In genomic region chr1:114673954-114674353, GRCm38 (mm10) we compare ENCODE assay signal across 11 mouse cellular contexts.
A peak's percentile ranks its signal among the peaks of the same experiment; 100 is the strongest.
DNase-seq lines count a peak whose midpoint lies in the region; ATAC-seq lines count a peak whose summit lies in the region.
"Had no signal": no experiment of that assay in that cellular context is flagged by ENCODE, and none has a peak within 500 bp of the region (broad histone marks: within the 10 kb centered on the region; RNA-seq: fewer than 3 reads in every experiment).

No protein-coding gene starts in this region.

- no peak for ATAC-seq in hindbrain, embryonic 14.5 days (ENCODE audit: low FRiP score)
- no peak for ATAC-seq in inflammation-experienced regulatory T-cells, adult 6 months
- ATAC-seq: intestine, embryonic 15.5 days had no signal

- no peak overlapping the region for H3K4me2 ChIP-seq in hindbrain, embryonic 14.5 days (replicated peaks)
- H3K4me2 ChIP-seq: intestine, embryonic 15.5 days; neural tube, embryonic 13.5 days had no signal

- no peaks in the 10 kb centered on the region for H3K9me3 ChIP-seq in hindbrain, embryonic 10.5 days
- no peaks in the 10 kb centered on the region for H3K9me3 ChIP-seq in hindbrain, embryonic 14.5 days (ENCODE audit: control insufficient read depth, low read length)
- H3K9me3 ChIP-seq: intestine, embryonic 15.5 days; neural tube, embryonic 13.5 days had no signal

- no peak overlapping the region for H3K4me3 ChIP-seq in hindbrain, embryonic 10.5 days
- H3K4me3 ChIP-seq in hindbrain, embryonic 14.5 days (replicated peaks; ENCODE audit: low read length) = no peak overlapping the region
- H3K4me3 ChIP-seq: intestine, embryonic 15.5 days; neural tube, embryonic 13.5 days had no signal

- H3K27me3 ChIP-seq in hindbrain, embryonic 10.5 days (ENCODE audit: insufficient read depth, poor library complexity, severe bottlenecking) = no peaks in the 10 kb centered on the region
- H3K27me3 ChIP-seq in hindbrain, embryonic 14.5 days (ENCODE audit: control insufficient read depth, insufficient read depth, low read length) = no peaks in the 10 kb centered on the region
- H3K27me3 ChIP-seq: intestine, embryonic 15.5 days; neural tube, embryonic 13.5 days had no signal

- H3K9ac ChIP-seq in hindbrain, embryonic 14.5 days = no peak overlapping the region
- H3K9ac ChIP-seq: intestine, embryonic 15.5 days; neural tube, embryonic 13.5 days had no signal

- WGBS in hindbrain, embryonic 10.5 days = 37% methylated on average over 2 of the region's 2 CpGs
- WGBS in hindbrain, embryonic 14.5 days = 42% methylated on average over 2 of the region's 2 CpGs

- H3K36me3 ChIP-seq in hindbrain, embryonic 10.5 days = no peaks in the 10 kb centered on the region
- H3K36me3 ChIP-seq in hindbrain, embryonic 14.5 days (replicated peaks; ENCODE audit: control insufficient read depth, insufficient read depth) = no peaks in the 10 kb centered on the region
- H3K36me3 ChIP-seq: intestine, embryonic 15.5 days; neural tube, embryonic 13.5 days had no signal

- intact Hi-C loops in heart, postnatal 25 days (cut with DNase I) = no loop called here

- H3K4me1 ChIP-seq in hindbrain, embryonic 10.5 days (replicated peaks) = no peaks in the 10 kb centered on the region
- H3K4me1 ChIP-seq in hindbrain, embryonic 14.5 days (replicated peaks; ENCODE audit: control insufficient read depth, insufficient read depth, low read length) = no peaks in the 10 kb centered on the region
- H3K4me1 ChIP-seq: intestine, embryonic 15.5 days; neural tube, embryonic 13.5 days had no signal

- no peak overlapping the region for H3K27ac ChIP-seq in hindbrain, embryonic 10.5 days
- H3K27ac ChIP-seq in hindbrain, embryonic 14.5 days = no peak overlapping the region
- H3K27ac ChIP-seq: intestine, embryonic 15.5 days; neural tube, embryonic 13.5 days had no signal

- peak; percentile 7 for DNase-seq in hindbrain, embryonic 10.5 days (ENCODE audit: low spot score)
- no peak for DNase-seq in hindbrain, embryonic 14.5 days (ENCODE audit: low spot score)
- DNase-seq in 416B (ENCODE audit: low read depth) = peak; percentile 39
- peak; percentile 15 for DNase-seq in embryo, embryonic 10.5 days (ENCODE audit: low spot score)
- DNase-seq in heart, postnatal 25 days (ENCODE audit: low spot score) = peak; percentile 2
- DNase-seq in urinary bladder, postnatal 25 days (ENCODE audit: low spot score) = no peak
- DNase-seq in yolk sac, embryonic 10.5 days (ENCODE audit: low spot score) = no peak
- DNase-seq: thymus, adult 2 months had no signal

Comparison
In these comparisons a context has a peak if more than half of its experiments do, and no peak if none do; other contexts are left out.
1. DNase-seq: peak in hindbrain, embryonic 10.5 days (single experiment), 416B (single experiment), embryo, embryonic 10.5 days (single experiment) and heart, postnatal 25 days (single experiment); none in hindbrain, embryonic 14.5 days (single experiment), urinary bladder, postnatal 25 days (single experiment) and yolk sac, embryonic 10.5 days (single experiment).